Mouse (Mus musculus) C2C12 (cell line): Measurements from ENCODE around the gene Ints7.

Source experiments
- CTCF ChIP-seq: IDR thresholded peaks from one replicate; pipeline ENCODE4 v1.5.1; 2011; ENCODE audit not compliant: control insufficient read depth, insufficient read depth, insufficient read length
- USF1 ChIP-seq: IDR thresholded peaks from one replicate; pipeline ENCODE4 v1.6.1; 2011; ENCODE audit warnings: low read depth, mild to moderate bottlenecking, control low read depth, moderate library complexity

- no peak for TF ChIP-seq USF1
- TF ChIP-seq CTCF, result no peak
Measured at GRCm38 (mm10) chr1:191592016-191592720, 16.7 kb downstream of the Ints7 start.
